Mouse (Mus musculus): Measurements from ENCODE around the gene Piezo1. TPM values are rescaled to one million over a fixed set of nuclear protein-coding genes. Genes with fewer than 3 reads are reported as not detected.
A peak's percentile ranks its signal among the peaks of the same experiment; 100 is the strongest.

Piezo1 gene
- polyA plus RNA-seq (2012; ENCODE audit: insufficient read depth, insufficient read length, missing spikeins): 32.1 and 36.2 TPM in 2 replicates

- Histone ChIP-seq H3K27ac (ENCODE audit: insufficient read depth, low read depth, low read length) (peak within 1 kb of the TSS; percentile 57), H3K4me1 (ENCODE audit: control insufficient read depth, insufficient read depth, low read length) (peaks cover 45% of the 10 kb centered on the region), H3K4me3 (ENCODE audit: insufficient read depth, low read length) (peak within 1 kb of the TSS; percentile 71)
- TF ChIP-seq POLR2A (IDR thresholded peaks at IDR 0.05; ENCODE audit: borderline replicate concordance, low read depth, low read length) (peak; percentile 79; the same call in 1 of the 2 replicates), CTCF (IDR thresholded peaks at IDR 0.05; ENCODE audit: low read depth, low read length) (peak; percentile 98)
Observed at GRCm38 (mm10) chr8:122551265-122552051, at the start of gene Piezo1. Gene Piezo1, minus strand, starts transcription at chr8:122551329.

- H3K4me3 ChIP-seq (ENCODE audit: insufficient read depth, low read length): no peak overlapping the region
- H3K4me1 ChIP-seq (ENCODE audit: control insufficient read depth, insufficient read depth, low read length): peaks cover 17% of the 10 kb centered on the region
- TF ChIP-seq POLR2A (IDR thresholded peaks at IDR 0.05; ENCODE audit: borderline replicate concordance, low read depth, low read length) (no peak), CTCF (IDR thresholded peaks at IDR 0.05; ENCODE audit: low read depth, low read length) (no peak)
- no peak overlapping the region for H3K27ac ChIP-seq (ENCODE audit: insufficient read depth, low read depth, low read length)
Observed at GRCm38 (mm10) chr8:122600666-122601065, 49.5 kb upstream of the Piezo1 start.

- Histone ChIP-seq H3K4me1 (ENCODE audit: control insufficient read depth, insufficient read depth, low read length) (peaks cover 6% of the 10 kb centered on the region), H3K4me3 (ENCODE audit: insufficient read depth, low read length) (no peak overlapping the region), H3K27ac (ENCODE audit: insufficient read depth, low read depth, low read length) (no peak overlapping the region)
- TF ChIP-seq POLR2A (IDR thresholded peaks at IDR 0.05; ENCODE audit: borderline replicate concordance, low read depth, low read length): no peak
- TF ChIP-seq CTCF (IDR thresholded peaks at IDR 0.05; ENCODE audit: low read depth, low read length): no peak
Observed at GRCm38 (mm10) chr8:122596031-122596430, 44.9 kb upstream of the Piezo1 start.

- H3K4me1 ChIP-seq (ENCODE audit: control insufficient read depth, insufficient read depth, low read length): peaks cover 6% of the 10 kb centered on the region
- H3K27ac ChIP-seq (ENCODE audit: insufficient read depth, low read depth, low read length): no peak overlapping the region
- no peak for TF ChIP-seq POLR2A (IDR thresholded peaks at IDR 0.05; ENCODE audit: borderline replicate concordance, low read depth, low read length)
- TF ChIP-seq CTCF (IDR thresholded peaks at IDR 0.05; ENCODE audit: low read depth, low read length): no peak
- H3K4me3 ChIP-seq (ENCODE audit: insufficient read depth, low read length): no peak overlapping the region
Observed at GRCm38 (mm10) chr8:122593783-122594507, 42.8 kb upstream of the Piezo1 start.

- Histone ChIP-seq H3K27ac (ENCODE audit: insufficient read depth, low read depth, low read length) (no peak overlapping the region), H3K4me1 (ENCODE audit: control insufficient read depth, insufficient read depth, low read length) (peaks cover 6% of the 10 kb centered on the region), H3K4me3 (ENCODE audit: insufficient read depth, low read length) (no peak overlapping the region)
- TF ChIP-seq POLR2A (IDR thresholded peaks at IDR 0.05; ENCODE audit: borderline replicate concordance, low read depth, low read length): no peak
- TF ChIP-seq CTCF (IDR thresholded peaks at IDR 0.05; ENCODE audit: low read depth, low read length): no peak
Observed at GRCm38 (mm10) chr8:122593240-122593639, 42.1 kb upstream of the Piezo1 start.

- no peak for TF ChIP-seq CTCF (IDR thresholded peaks at IDR 0.05; ENCODE audit: low read depth, low read length)
- TF ChIP-seq POLR2A (IDR thresholded peaks at IDR 0.05; ENCODE audit: borderline replicate concordance, low read depth, low read length): no peak
- Histone ChIP-seq H3K4me3 (ENCODE audit: insufficient read depth, low read length) (no peak overlapping the region), H3K27ac (ENCODE audit: insufficient read depth, low read depth, low read length) (no peak overlapping the region), H3K4me1 (ENCODE audit: control insufficient read depth, insufficient read depth, low read length) (peaks cover 35% of the 10 kb centered on the region)
Observed at GRCm38 (mm10) chr8:122586749-122587148, 35.6 kb upstream of the Piezo1 start.

GRCm38 (mm10) chr8:122586171-122586570, 35.0 kb upstream of the Piezo1 start:
- H3K27ac ChIP-seq (ENCODE audit: insufficient read depth, low read depth, low read length): peak overlapping the region; percentile 79
- H3K4me3 ChIP-seq (ENCODE audit: insufficient read depth, low read length): no peak overlapping the region
- peaks cover 35% of the 10 kb centered on the region for H3K4me1 ChIP-seq (ENCODE audit: control insufficient read depth, insufficient read depth, low read length)
- TF ChIP-seq POLR2A (IDR thresholded peaks at IDR 0.05; ENCODE audit: borderline replicate concordance, low read depth, low read length): no peak
- TF ChIP-seq CTCF (IDR thresholded peaks at IDR 0.05; ENCODE audit: low read depth, low read length): no peak

- peak overlapping the region; percentile 25 for H3K4me3 ChIP-seq (ENCODE audit: insufficient read depth, low read length)
- no peak for TF ChIP-seq CTCF (IDR thresholded peaks at IDR 0.05; ENCODE audit: low read depth, low read length)
- no peak for TF ChIP-seq POLR2A (IDR thresholded peaks at IDR 0.05; ENCODE audit: borderline replicate concordance, low read depth, low read length)
- peak overlapping the region; percentile 79 for H3K27ac ChIP-seq (ENCODE audit: insufficient read depth, low read depth, low read length)
- peaks cover 35% of the 10 kb centered on the region for H3K4me1 ChIP-seq (ENCODE audit: control insufficient read depth, insufficient read depth, low read length)
Observed at GRCm38 (mm10) chr8:122585411-122585891, 34.3 kb upstream of the Piezo1 start.

GRCm38 (mm10) chr8:122584981-122585380, 33.9 kb upstream of the Piezo1 start:
- H3K4me3 ChIP-seq (ENCODE audit: insufficient read depth, low read length): no peak overlapping the region
- peak overlapping the region; percentile 79 for H3K27ac ChIP-seq (ENCODE audit: insufficient read depth, low read depth, low read length)
- peaks cover 35% of the 10 kb centered on the region for H3K4me1 ChIP-seq (ENCODE audit: control insufficient read depth, insufficient read depth, low read length)
- no peak for TF ChIP-seq CTCF (IDR thresholded peaks at IDR 0.05; ENCODE audit: low read depth, low read length)
- TF ChIP-seq POLR2A (IDR thresholded peaks at IDR 0.05; ENCODE audit: borderline replicate concordance, low read depth, low read length): no peak

Data from bone marrow macrophage, adult 2 months (primary cell).